Comparison of ENCODE assay signal across 9 mouse cellular contexts in genomic region chr13:69530951-69531350, GRCm38 (mm10). TPM values are rescaled to one million over a fixed set of nuclear protein-coding genes. Genes with fewer than 3 reads are reported as not detected.
DNase-seq lines count a peak whose midpoint lies in the region; ATAC-seq lines count a peak whose summit lies in the region.
"Had no signal": no experiment of that assay in that cellular context is flagged by ENCODE, and none has a peak within 500 bp of the region (broad histone marks: within the 10 kb centered on the region; RNA-seq: fewer than 3 reads in every experiment).

No protein-coding gene starts in this region.

- H3K36me3 ChIP-seq in heart, embryonic 12.5 days, result peaks cover 13% of the 10 kb centered on the region
- H3K36me3 ChIP-seq in embryonic facial prominence, embryonic 12.5 days, result peaks cover 12% of the 10 kb centered on the region
- H3K36me3 ChIP-seq in hindbrain, embryonic 16.5 days (ENCODE audit: control insufficient read depth, insufficient read depth, low read length), result no peaks in the 10 kb centered on the region
- no peaks in the 10 kb centered on the region; the same call in 1 of the 2 replicates for H3K36me3 ChIP-seq in midbrain, embryonic 11.5 days (ENCODE audit: control insufficient read depth, insufficient read depth, low read length)

- intact Hi-C loops in heart, postnatal 14 days (cut with DNase I), result loop anchor here (5.0 kb wide), 1 partner anchor 81 kb away; the partner anchor contains the start of gene Srd5a1

- ATAC-seq in heart, embryonic 12.5 days (ENCODE audit: insufficient number of reproducible peaks, low FRiP score), result no peak
- ATAC-seq in embryonic facial prominence, embryonic 12.5 days (ENCODE audit: insufficient number of reproducible peaks, insufficient read depth, low FRiP score, low TSS enrichment), result no peak
- ATAC-seq in hindbrain, embryonic 16.5 days, result no peak
- ATAC-seq in midbrain, embryonic 11.5 days (ENCODE audit: low FRiP score), result no peak

- peaks cover 62% of the 10 kb centered on the region for H3K4me1 ChIP-seq in heart, embryonic 12.5 days (replicated peaks)
- peaks cover 38% of the 10 kb centered on the region for H3K4me1 ChIP-seq in embryonic facial prominence, embryonic 12.5 days
- peaks cover 56% of the 10 kb centered on the region for H3K4me1 ChIP-seq in hindbrain, embryonic 16.5 days (ENCODE audit: control insufficient read depth, insufficient read depth, low read depth, low read length)
- peaks cover 46% of the 10 kb centered on the region for H3K4me1 ChIP-seq in midbrain, embryonic 11.5 days (ENCODE audit: control insufficient read depth, insufficient read depth, low read length)

- H3K27me3 ChIP-seq in heart, embryonic 12.5 days (replicated peaks), result no peaks in the 10 kb centered on the region
- H3K27me3 ChIP-seq in embryonic facial prominence, embryonic 12.5 days, result no peaks in the 10 kb centered on the region
- no peaks in the 10 kb centered on the region for H3K27me3 ChIP-seq in hindbrain, embryonic 16.5 days (replicated peaks; ENCODE audit: control insufficient read depth, insufficient read depth, low read length)
- no peaks in the 10 kb centered on the region for H3K27me3 ChIP-seq in midbrain, embryonic 11.5 days (ENCODE audit: control insufficient read depth, insufficient read depth, low read length)

- 82% methylated on average over 6 of the region's 6 CpGs for WGBS in heart, embryonic 12.5 days
- WGBS in embryonic facial prominence, embryonic 12.5 days, result 85% methylated on average over 6 of the region's 6 CpGs
- 79% methylated on average over 6 of the region's 6 CpGs for WGBS in hindbrain, embryonic 16.5 days
- 86% methylated on average over 6 of the region's 6 CpGs for WGBS in midbrain, embryonic 11.5 days

- DNase-seq in heart, postnatal 14 days, result no peak
- DNase-seq in midbrain, embryonic 11.5 days (ENCODE audit: low spot score, missing footprints), result no peak
- no peak for DNase-seq in adrenal gland, adult 18-20 months (ENCODE audit: low spot score in 2 of 2)
- no peak for DNase-seq in spleen, adult 18-20 months
- DNase-seq in right cerebral cortex, postnatal 25 days, result no peak
- DNase-seq: layer of hippocampus, adult 9-11 months had no signal

- no peaks in the 10 kb centered on the region for H3K9me3 ChIP-seq in heart, embryonic 12.5 days (replicated peaks)
- no peaks in the 10 kb centered on the region for H3K9me3 ChIP-seq in embryonic facial prominence, embryonic 12.5 days
- H3K9me3 ChIP-seq in hindbrain, embryonic 16.5 days (ENCODE audit: control insufficient read depth, low read length), result no peaks in the 10 kb centered on the region
- H3K9me3 ChIP-seq in midbrain, embryonic 11.5 days (ENCODE audit: control insufficient read depth, low read length), result no peaks in the 10 kb centered on the region

- H3K4me2 ChIP-seq in heart, embryonic 12.5 days, result peak overlapping the region; percentile 87
- H3K4me2 ChIP-seq in embryonic facial prominence, embryonic 12.5 days (replicated peaks), result peak overlapping the region; percentile 94
- peak overlapping the region; percentile 99 for H3K4me2 ChIP-seq in hindbrain, embryonic 16.5 days (ENCODE audit: low read length)
- H3K4me2 ChIP-seq in midbrain, embryonic 11.5 days, result peak overlapping the region; percentile 89

- H3K4me3 ChIP-seq in heart, embryonic 12.5 days, result peak overlapping the region; percentile 82; the same call in 1 of the 2 replicates
- peak overlapping the region; percentile 97 for H3K4me3 ChIP-seq in embryonic facial prominence, embryonic 12.5 days
- H3K4me3 ChIP-seq in hindbrain, embryonic 16.5 days (ENCODE audit: low read length), result peak overlapping the region; percentile 82
- peak overlapping the region; percentile 7; the same call in 1 of the 2 replicates for H3K4me3 ChIP-seq in midbrain, embryonic 11.5 days (ENCODE audit: low read depth, low read length)

- no peak overlapping the region for H3K27ac ChIP-seq in heart, embryonic 12.5 days (ENCODE audit: poor library complexity, severe bottlenecking)
- H3K27ac ChIP-seq in embryonic facial prominence, embryonic 12.5 days, result no peak overlapping the region
- H3K27ac ChIP-seq in hindbrain, embryonic 16.5 days (ENCODE audit: low read depth, low read length), result no peak overlapping the region
- no peak overlapping the region for H3K27ac ChIP-seq in midbrain, embryonic 11.5 days (ENCODE audit: low read depth, low read length)

- H3K9ac ChIP-seq in heart, embryonic 12.5 days, result 0 out of 2 replicates have a peak overlapping the region, but pooled peaks have one; percentile 91
- peak overlapping the region; percentile 6; the same call in 1 of the 2 replicates for H3K9ac ChIP-seq in embryonic facial prominence, embryonic 12.5 days
- H3K9ac ChIP-seq in hindbrain, embryonic 16.5 days (ENCODE audit: low read depth, low read length), result peak overlapping the region; percentile 39
- H3K9ac ChIP-seq in midbrain, embryonic 11.5 days (ENCODE audit: low read length), result peak overlapping the region; percentile 32; the same call in 1 of the 2 replicates

RNA-seq across cellular contexts. Expression of gene Nsun2, which starts 2.6 kb away (rescaled TPM):
- polyA plus RNA-seq in heart, embryonic 12.5 days (2016; fragmentation: Nextera tagmentation; extraction: Ambion mirVana), result 77.9 and 81.6 TPM in 2 replicates
- total RNA-seq in heart, postnatal 14 days (2021), result 10 to 100 TPM; 35.8 to 42.0 TPM
- polyA plus RNA-seq in embryonic facial prominence, embryonic 12.5 days (2016; fragmentation: Nextera tagmentation; extraction: Ambion mirVana), result 124 TPM in 2 replicates
- 73.8 and 77.7 TPM in 2 replicates for polyA plus RNA-seq in hindbrain, embryonic 16.5 days (2015; fragmentation: Nextera tagmentation; extraction: Ambion mirVana)
- polyA plus RNA-seq in midbrain, embryonic 11.5 days (2014; fragmentation: Nextera tagmentation; extraction: Ambion mirVana), result 122 and 125 TPM in 2 replicates
- 10 to 100 TPM; 77.3 to 85.7 TPM for total RNA-seq in adrenal gland, adult 18-20 months (2021)

RNA-seq across cellular contexts. Expression of gene Tent4a, which starts 3.5 kb away (rescaled TPM):
- 3.9 and 4.0 TPM in 2 replicates for polyA plus RNA-seq in heart, embryonic 12.5 days (2016; fragmentation: Nextera tagmentation; extraction: Ambion mirVana)
- 10 to 100 TPM; 12.2 to 13.5 TPM for total RNA-seq in heart, postnatal 14 days (2021)
- 6.2 and 6.6 TPM in 2 replicates for polyA plus RNA-seq in embryonic facial prominence, embryonic 12.5 days (2016; fragmentation: Nextera tagmentation; extraction: Ambion mirVana)
- polyA plus RNA-seq in hindbrain, embryonic 16.5 days (2015; fragmentation: Nextera tagmentation; extraction: Ambion mirVana), result 5.7 and 6.4 TPM in 2 replicates
- 6.8 and 7.5 TPM in 2 replicates for polyA plus RNA-seq in midbrain, embryonic 11.5 days (2014; fragmentation: Nextera tagmentation; extraction: Ambion mirVana)
- total RNA-seq in adrenal gland, adult 18-20 months (2021), result 10 to 100 TPM; 17.5 to 20.9 TPM

Comparison
In these comparisons a context has a peak if more than half of its experiments do, and no peak if none do; other contexts are left out.
1. H3K4me3 ChIP-seq: peak in every context shown above with its lines; median percentile 97 in embryonic facial prominence, embryonic 12.5 days; 82 in heart, embryonic 12.5 days; 82 in hindbrain, embryonic 16.5 days; 7 in midbrain, embryonic 11.5 days.
2. H3K9ac ChIP-seq: peak in every context shown above with its lines; median percentile 91 in heart, embryonic 12.5 days; 39 in hindbrain, embryonic 16.5 days; 32 in midbrain, embryonic 11.5 days; 6 in embryonic facial prominence, embryonic 12.5 days.